Mouse (Mus musculus) ovary, postnatal 14 days (tissue): Measurements from ENCODE around the gene Snx20.
"Not testable (repeated sequence)": the region's sequence is repeated elsewhere in the genome, so short reads cannot be mapped to it uniquely, and the experiment has no call there.

Experiments used
- DNase-seq: peaks from one replicate; pipeline ENCODE4 v3.0.0; 2022; ENCODE audit warnings: low spot score

Snx20 gene

DNA sequence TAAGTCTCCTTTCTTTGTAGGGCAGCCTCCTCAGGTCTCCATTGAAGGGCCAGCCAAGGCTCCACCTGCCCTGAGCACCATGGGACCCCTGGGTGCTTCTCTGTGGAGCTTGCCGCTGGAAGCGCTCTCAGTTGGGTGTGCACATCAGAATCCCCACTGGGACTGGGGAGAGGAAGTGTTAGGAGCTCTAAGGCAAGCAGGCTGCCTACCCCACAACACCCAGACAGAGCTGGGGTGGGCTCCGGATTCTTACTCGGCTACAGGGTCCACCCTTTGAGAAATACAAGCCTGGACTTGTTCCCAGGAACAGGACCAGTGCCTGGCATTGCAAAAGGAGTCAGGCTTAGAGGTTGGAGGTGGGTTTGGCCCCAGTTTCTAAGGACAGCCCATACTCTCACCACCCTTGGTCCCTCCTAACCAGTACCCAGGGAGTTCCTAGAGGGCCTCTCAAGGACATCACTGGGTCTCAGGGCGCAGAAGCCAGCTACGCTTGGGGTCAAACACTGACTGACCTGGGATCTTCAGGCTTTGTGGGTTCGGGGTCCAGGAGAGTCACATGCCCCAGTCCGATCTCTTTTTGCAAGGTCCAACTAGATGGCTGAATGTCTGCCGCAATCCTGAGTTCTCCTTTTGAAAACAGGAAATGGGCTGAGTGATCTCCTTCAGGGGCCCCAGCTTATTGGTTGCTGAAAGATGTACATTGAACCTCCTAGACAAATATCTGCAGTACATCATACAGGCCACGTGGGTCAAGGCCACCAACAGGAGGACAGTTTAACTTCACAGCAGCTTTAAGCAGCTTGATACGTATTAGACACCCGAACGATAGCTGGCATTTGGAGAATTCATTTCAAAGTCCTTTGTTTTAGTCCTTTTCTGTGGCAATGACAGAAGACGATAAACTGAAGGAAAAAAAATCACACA, at the start of gene Snx20:
Gene Snx20, minus strand, starts transcription at position 655 of the 924 bp plus-strand sequence.
- DNase-seq, result no peak

DNA sequence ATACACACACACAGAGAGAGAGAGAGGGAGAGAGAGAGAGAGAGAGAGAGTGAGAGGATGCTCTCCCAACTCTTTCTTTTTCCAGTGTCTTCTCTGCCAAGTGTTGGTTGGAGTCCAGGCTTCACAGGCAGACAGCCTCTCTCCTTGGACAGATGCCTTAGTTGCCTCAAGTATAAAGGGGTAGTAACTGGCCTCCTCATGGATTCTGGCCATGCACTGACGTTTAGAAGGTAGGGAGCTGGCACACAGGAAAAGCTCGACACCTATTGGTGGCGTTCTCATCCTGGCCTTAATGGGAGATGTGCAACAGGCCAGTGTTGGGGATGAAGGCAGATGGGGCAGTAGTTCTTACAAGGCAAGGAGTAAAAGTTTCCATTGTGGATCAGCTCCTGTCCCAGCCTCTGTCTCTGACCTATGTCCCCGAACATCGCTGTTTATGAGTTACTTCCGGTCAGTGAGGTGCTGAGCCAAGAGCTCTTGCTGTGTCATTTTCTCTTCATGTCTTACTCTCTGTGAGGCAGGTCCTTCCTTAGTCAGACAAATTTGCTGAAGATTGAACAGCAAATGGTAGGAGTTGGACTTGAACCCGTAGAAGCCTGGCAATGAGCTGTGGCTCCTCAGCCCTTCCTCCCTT, 47.8 kb upstream of the Snx20 start:
- no peak for DNase-seq

DNA sequence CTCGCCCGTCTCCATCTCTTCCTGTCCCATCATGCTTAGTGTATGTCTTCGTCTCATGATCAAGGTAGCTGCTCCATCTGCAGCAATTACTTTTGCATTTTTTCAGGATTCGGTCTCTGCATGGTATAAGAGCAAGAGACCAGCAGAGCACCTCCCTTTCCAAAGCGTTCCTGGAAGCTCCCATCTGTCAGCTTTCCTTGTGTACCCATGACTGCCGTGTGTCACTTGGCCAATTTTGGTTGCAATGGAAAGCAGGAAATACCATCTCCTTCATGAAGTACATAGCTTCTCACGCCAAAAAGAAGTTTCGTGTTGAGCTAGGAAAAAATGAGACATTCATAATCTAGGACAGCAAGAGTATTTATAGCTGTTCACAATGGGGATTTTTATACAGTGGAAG, 45.1 kb upstream of the Snx20 start:
- no peak for DNase-seq

DNA sequence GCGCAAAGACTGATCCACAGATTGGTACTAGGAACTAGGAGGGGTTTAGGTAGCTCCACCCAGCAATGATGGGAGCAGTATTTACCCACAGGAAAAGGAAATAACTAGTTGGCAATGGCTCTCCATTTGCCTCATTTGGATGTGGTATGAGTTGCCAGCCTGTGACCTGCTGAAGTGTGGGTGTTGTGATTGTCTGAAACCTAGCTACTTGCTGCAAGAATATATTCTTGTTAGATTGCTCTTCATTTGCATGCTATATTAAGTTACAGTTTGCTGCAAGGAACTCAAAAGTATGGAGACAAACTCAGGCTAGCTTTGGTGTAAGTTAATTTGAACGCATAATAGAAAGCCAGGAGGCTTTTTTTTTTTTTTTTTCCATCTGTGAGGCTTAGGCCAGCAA, 44.6 kb upstream of the Snx20 start:
- DNase-seq, result no peak

DNA sequence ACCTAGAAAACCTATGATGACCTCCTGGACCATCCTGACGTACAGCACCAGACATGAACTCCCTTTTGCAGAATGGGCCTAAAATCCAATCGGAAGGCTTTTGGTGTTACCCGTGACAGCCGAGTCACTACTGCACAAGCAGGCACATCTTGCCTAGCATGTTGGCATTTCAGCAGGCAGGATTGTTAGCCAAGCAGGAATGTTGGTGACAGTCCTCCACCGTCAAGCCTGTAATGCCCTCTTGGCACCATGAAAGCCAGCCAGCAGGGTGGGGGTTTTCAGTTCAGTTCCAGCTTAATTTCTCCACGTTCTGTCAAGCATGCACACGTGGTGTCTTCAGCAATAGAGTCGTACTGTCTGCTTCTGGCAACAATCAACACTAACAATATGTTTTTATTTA, 41.1 kb upstream of the Snx20 start:
- DNase-seq, result no peak

DNA sequence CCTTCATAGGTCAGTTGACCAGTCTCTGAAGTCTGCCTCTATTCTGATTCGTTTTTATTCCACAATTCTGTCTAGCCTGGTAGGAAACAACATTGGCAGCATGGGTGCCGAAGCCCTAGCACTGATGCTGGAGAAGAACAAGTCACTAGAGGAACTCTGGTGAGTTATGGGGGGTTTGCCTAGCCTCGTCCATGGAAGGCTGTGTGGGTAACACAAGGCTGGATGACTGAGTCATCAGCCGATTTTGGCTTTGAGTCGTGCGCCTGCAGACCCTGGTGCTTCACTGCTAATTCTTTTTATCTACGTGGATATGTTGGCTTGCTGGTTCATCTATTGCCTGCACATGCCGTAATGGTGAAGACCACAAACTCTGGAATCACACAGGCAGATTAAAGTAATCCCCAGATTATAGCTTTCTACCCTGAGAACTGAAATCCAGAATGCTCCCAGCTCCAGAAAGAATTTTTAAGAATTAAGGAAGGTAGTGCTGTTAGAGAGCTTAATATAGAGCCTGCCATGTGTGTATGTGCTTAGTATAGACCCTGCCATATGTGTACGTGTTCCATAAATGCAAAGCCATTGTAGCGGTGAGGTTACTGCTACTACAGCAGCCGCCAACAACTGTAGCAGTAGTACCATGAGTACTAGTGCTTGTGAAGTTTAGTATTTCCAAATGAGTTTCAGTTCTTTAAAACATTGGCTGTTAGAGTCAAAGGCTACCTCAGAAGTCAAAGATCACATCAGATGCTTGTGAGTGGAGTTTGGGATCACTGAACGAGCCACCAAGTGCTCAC, 39.6 kb upstream of the Snx20 start:
- DNase-seq, result no peak

DNA sequence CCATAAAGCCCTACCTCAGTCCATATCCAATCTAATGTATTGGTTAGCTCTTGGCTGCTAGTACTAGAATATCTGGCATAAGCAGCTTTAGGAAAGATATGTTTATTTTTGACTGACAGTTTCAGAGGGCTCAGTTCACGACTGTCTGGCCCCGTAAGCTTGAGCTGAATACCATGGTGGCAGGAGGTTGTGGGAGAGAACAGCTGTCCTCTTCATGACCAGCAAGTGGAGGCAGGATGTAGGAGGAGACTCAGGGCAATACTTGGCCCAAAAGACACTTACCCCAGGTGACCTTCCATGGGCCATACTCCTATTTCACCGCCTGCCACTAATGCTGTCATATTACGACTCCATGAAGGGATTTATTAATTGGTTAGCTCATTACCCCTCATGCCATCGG, 37.9 kb upstream of the Snx20 start:
- DNase-seq, result no peak

DNA sequence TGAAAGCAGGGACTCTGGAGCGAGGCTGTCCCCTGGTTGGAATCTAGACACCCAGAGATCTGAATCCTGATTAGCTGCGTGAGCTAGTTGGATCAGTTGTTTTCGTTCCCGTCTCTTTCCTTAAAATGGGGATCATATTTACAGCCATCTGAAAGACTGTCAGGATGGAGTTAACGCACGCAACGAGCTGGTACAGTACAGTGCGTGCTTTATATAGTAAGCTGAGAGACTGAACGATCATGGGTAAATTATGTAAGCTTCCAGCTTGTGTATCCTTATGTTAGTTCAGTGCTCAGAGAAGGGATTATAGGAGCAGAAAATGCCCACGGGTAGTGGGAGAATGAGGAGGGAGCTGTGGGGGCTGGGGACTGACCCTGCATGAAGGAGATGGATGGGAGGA, 35.6 kb upstream of the Snx20 start:
- no peak for DNase-seq

DNA sequence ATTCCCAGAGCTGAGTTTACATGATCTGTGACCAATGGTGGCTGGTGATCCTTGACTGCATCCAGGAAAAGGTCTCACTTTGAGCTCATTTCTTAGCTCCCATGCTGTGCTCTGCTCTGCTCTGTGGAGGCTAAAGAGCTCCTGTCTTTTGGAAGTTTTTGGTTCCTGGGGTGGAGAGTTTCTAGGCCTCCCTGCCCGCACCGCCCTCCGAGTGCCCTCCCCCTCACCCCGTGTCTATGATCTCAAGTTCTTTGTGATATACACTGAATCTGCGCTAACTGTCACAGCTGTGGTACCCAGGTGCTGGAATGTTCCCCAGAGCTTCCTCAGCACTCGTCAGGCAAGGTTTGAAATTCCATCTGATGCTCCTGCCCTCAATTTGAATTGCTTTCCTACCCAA, 34.9 kb upstream of the Snx20 start:
- DNase-seq, result no peak

DNA sequence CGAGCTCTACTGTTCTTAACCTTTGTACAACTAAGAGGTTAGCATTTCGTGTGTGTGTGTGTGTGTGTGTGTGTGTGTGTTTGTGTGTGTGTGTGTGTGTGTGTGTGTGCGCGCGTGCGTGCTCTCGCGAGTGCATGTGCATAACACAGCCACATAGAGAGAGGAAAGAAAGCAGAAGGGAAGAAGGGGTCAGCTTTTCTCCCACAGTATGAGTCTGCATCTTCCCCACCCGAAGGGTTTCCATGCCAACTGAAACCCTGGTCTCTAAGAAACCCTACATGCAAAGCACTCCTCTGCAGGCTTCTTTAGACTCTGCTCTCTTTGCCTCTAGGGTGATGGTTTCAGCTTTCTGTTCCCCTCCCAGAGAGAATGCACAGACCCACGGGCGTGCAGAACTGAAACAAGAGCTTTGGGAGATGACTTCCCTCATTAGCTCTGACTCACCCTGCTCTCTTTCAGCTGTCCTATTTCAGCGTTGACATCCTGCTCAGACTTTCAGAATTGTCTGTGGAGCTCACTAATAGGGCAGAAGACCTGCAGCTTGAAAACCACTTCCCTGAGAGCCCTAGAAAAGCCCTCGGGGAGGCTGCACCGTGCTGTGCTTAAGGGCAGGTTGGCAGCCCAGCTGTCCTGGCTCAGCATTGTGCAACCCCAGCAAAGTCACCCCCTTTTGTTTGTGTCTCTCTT, 32.6 kb upstream of the Snx20 start:
- no peak for DNase-seq

DNA sequence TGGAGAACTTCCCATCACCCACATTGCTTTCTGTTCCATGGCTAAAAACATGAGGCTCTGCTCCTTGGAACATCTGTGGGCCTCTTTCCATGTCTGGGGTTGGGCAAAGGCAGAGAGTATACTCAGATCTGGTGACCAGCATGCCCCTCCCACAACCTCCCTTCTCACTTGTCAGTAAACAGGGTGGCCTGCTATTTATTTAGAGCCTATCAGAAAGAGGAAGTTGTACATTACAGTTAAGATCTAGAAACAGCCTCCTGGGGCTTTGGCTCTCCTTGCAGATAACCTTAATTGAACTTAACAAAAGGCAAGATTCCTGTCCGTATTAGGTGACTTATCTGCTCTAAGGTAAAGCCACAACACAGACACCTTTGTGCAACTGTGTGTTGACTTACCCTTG, 30.5 kb upstream of the Snx20 start:
- no peak for DNase-seq

DNA sequence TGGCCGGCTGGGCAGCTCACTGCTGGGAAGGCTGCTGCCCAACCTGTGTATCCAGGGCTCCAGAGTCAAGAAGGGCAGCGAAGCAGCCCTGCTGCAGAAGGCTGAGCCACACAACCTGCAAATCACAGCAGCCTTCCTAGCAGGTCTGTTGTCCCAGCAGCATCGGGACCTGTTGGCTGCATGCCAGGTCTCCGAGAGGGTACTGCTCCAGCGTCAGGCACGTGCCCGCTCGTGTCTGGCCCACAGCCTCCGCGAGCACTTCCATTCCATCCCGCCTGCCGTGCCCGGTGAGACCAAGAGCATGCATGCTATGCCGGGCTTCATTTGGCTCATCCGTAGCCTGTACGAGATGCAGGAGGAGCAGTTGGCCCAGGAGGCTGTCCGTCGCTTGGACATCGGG, 29.0 kb upstream of the Snx20 start:
- DNase-seq, result no peak

DNA sequence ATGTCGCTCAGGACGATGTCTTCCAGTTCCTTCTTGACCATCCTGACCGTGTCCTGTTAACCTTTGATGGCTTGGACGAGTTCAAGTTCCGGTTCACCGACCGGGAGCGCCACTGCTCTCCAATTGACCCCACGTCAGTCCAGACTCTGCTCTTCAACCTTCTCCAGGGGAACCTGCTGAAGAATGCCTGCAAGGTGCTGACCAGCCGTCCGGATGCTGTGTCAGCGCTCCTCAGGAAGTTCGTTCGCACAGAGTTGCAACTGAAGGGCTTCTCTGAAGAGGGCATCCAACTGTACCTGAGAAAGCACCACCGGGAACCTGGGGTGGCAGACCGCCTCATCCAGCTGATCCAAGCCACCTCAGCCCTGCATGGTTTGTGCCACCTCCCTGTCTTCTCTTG, 28.2 kb upstream of the Snx20 start:
- no peak for DNase-seq

DNA sequence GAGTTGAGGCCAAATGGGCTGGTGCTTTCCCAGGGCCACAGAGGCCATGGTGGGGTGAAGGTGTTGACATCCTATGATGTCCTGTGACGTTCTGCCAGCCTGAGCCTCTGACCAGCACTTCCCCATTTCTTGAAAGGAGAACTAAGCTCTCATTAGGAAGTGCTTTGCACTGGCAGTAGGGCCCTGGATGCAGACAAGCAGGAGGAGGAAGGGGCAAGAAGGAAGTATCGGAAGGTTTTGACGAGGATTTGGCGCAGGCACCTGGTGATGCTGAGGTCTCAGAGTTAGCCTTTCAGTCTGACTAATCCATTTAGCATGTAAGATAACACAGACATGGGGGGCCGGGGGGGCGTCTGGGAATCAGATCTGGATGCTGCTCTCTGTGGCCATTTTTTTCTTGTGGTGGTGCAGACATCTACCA, 26.5 kb upstream of the Snx20 start:
- no peak for DNase-seq

DNA sequence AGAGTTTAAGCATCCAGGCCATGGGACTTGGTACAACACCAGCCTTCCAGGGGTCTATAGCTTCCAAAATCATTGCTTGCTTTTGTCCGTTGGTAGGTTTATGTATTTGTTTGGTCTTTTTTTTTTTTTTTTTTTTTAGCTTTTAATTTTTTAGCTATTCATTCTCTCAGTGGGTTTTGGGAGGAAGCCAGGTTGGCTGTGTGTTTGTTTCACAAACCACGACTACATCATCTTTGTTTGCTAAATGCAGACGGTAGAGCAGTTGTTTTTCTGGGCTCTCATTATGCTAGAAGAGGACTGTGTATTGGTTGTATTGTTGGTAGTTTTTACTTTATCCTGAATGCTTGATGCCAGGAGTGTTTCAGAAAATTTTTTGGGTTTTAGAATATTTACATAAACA, 23.9 kb upstream of the Snx20 start:
- DNase-seq, result no peak

DNA sequence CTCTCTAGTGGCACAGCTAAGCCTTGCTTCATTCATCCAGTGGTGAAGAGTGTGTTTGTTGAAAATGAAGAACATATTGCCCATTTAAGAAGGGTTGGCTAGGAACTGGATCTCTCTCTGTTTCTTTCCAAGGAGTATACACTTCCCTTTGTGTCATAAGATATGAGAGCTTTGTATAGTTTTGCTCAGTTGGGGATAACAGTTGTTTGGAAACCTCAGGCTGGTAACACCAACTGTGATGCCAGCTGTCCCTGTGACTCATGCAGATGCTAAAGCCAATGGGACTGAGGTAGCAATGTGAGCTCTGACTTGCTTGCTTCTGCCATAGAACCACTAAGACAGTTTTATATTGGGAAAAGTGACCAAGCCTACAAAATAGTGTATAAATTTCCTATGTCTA, 19.4 kb upstream of the Snx20 start:
- no peak for DNase-seq

DNA sequence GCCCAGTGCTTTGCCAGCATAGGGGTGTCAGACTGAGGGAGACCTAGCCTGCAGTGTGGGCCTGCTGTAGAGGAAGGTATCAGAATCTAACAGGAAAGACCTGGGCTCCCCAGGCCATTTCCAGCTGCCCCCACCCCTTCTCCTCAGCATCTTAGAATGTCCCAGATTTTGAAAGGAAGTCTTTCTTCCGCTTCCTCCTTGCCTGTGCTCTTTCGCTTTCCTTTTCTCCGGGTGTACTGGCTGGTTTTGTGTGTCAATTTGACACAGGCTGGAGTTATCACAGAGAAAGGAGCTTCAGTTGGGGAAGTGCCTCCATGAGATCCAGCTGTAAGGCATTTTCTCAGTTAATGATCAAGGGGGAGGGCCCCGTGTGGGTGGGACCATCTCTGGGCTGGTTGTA, 15.2 kb upstream of the Snx20 start:
- not testable (repeated sequence) for DNase-seq

DNA sequence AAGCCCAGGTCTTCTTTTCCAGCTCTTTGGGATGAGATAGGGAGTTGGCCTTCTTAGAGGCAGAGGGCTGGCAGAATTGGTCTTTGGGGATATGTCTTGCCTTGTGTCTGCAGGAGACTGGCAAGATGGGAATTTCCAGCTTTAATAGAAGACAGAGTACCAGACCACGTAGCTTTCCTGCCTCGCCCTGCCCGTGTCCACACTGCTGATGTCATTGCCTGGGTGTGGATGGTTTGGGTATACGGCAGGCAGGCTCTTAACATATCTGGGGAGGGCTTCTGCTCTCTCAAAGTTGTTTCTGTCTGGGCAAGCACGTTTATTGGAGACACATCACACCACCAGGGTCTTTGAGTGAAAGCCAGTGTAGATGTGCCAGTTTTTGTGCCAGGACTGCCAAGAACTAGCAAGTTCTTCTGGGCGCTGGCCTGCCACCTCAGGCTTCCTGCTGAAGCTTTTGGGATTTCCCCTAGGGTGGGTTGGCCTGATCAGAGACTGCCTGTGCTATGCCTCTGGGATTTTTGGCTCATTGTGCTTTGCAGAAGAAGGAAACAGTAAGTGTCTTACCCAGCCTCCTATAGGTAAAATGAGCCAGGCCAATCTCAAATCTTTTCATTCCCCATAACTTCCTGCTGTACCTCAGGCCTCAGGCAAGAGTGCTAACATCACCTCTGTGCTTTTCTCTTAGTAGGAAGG, 14.2 kb upstream of the Snx20 start:
- DNase-seq, result no peak

DNA sequence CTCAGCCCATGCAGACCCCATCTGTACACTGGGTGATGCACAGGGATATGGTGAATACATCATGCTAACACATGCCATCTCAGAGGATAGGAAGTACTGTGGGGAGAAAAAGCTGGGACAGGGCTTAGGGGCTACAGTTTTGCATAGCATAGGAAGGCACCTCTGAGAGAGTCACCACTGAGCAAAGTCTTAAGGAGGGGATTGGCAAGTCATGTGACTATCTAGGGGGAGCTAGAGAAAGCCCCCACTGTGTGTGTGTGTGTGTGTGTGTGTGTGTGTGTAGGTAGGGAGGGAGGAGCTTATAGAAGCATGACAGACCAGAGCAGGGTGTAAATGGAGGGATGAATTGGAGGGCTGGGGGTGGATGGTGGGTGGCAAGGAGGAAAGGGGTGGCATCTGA, 12.4 kb upstream of the Snx20 start:
- no peak for DNase-seq

DNA sequence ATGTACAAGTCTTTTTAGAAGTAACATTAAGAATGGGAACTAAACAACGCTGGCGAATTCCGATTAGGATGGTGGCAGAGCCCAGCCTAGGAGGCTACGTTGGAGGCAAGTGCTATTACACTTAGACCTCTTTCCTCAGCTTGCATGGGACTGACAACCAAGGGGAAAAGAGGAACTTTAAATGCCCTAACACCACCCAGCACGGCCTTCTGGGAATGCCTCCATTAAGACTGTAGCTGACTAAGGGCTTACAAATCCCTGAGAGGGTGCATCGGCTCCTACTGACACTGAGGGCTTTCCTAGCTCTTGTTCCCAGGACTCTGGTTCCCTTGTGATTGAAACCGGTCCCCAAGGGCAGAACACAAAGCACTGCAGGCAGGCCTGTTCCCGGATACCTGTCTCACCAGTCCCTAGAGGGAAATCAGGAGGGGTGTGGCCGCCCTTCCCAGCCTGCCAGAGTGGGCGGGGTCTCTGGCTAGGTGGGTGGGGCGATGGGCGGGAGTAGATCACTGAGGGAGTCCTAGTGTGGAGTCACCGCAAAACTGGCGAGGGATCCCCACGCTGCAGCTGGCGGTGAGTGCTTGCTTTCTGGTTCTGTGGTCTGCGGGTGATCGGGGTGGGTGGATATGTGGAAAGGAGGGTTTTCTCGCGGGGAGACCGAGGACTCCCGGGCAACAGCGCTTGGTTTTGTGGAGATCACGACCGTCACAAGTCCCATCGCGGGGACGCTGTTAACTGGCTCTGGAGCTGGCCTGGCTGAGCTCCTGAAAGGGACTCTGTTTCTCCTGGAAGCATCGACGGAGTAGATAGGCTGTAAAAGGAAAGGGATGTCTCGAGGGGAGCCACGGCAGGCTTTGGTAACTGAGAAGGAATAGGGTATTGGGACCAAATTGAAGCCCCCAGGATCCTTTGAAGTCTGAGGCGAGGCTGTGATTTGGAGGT, 11.2 kb upstream of the Snx20 start, which contains the start of gene Nod2:
Gene Nod2, plus strand, starts transcription at position 479 of the 942 bp plus-strand sequence.
- peak; percentile 68 for DNase-seq
